Mouse (Mus musculus): ENCODE results near the gene Tox2. TPM values are rescaled to one million over a fixed set of nuclear protein-coding genes. Genes with fewer than 3 reads are reported as not detected.
A peak's percentile ranks its signal among the peaks of the same experiment; 100 is the strongest.

The Tox2 gene
- polyA plus RNA-seq, 1 experiment from 2014 or later = 6.3 TPM

DNA sequence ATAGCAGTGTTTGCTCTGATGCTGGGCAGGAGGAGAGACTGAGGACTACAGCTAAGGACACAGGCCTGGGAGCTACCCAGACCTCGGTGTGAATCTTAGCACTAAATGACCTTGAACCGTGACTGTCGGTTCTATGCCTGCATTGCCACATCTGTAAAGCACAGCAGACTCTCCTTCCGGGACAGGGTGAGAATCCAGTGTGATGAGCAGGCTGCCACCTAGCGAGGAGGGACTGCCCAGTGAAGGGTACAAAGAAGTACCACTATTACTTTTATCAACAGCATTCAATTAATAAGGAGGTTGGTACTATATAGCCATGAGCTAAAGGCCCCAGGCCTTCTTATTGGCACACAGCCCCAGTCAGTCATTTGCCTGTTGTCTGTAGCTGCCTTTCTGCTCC, 98.7 kb downstream of the Tox2 start:
- ATAC-seq (replicated peaks; ENCODE audit: low FRiP score, low TSS enrichment, low read depth) = no peak
- Histone ChIP-seq H3K9ac (ENCODE audit: low read length) (no peak overlapping the region), H3K27ac (ENCODE audit: low read depth) (no peak overlapping the region), H3K4me3 (ENCODE audit: low read depth, low read length) (no peak overlapping the region), H3K4me1 (replicated peaks; ENCODE audit: control insufficient read depth, insufficient read depth, low read length) (no peaks in the 10 kb centered on the region), H3K36me3 (ENCODE audit: control insufficient read depth, insufficient read depth, low read length) (no peaks in the 10 kb centered on the region), H3K4me2 (ENCODE audit: low read length) (no peak overlapping the region), H3K9me3 (ENCODE audit: control insufficient read depth, low read length) (no peaks in the 10 kb centered on the region), H3K27me3 (replicated peaks; ENCODE audit: control insufficient read depth, insufficient read depth, low read length) (no peaks in the 10 kb centered on the region)
- no peak for DNase-seq (ENCODE audit: low spot score)
- WGBS = 49% methylated on average over 5 of the region's 5 CpGs

DNA sequence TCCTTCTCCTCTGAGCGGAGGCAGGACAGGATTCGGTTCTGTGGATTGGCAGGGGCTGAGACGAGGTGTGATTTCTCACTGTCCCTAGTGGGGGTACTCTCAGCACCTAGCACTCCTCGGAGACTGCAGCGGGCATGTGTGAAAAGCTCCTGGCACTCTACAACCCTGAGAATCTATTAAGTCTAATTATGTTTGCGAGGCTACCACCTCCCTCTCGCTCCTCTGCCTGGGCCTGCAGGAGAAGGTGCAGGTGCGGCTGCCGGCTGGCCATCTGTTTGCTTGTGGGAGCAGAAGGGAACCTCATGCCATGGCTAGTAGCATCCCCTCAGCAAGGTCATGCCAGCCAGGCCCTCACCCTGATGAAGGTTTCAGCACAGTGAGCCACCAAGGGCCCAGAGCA, 100.1 kb downstream of the Tox2 start:
- Histone ChIP-seq H3K4me1 (replicated peaks; ENCODE audit: control insufficient read depth, insufficient read depth, low read length) (no peaks in the 10 kb centered on the region), H3K9me3 (ENCODE audit: control insufficient read depth, low read length) (no peaks in the 10 kb centered on the region), H3K27me3 (replicated peaks; ENCODE audit: control insufficient read depth, insufficient read depth, low read length) (no peaks in the 10 kb centered on the region), H3K9ac (ENCODE audit: low read length) (no peak overlapping the region), H3K36me3 (ENCODE audit: control insufficient read depth, insufficient read depth, low read length) (no peaks in the 10 kb centered on the region), H3K4me2 (ENCODE audit: low read length) (no peak overlapping the region), H3K27ac (ENCODE audit: low read depth) (no peak overlapping the region), H3K4me3 (ENCODE audit: low read depth, low read length) (no peak overlapping the region)
- no peak for ATAC-seq (replicated peaks; ENCODE audit: low FRiP score, low TSS enrichment, low read depth)
- WGBS = 37% methylated on average over 9 of the region's 9 CpGs
- no peak for DNase-seq (ENCODE audit: low spot score)

DNA sequence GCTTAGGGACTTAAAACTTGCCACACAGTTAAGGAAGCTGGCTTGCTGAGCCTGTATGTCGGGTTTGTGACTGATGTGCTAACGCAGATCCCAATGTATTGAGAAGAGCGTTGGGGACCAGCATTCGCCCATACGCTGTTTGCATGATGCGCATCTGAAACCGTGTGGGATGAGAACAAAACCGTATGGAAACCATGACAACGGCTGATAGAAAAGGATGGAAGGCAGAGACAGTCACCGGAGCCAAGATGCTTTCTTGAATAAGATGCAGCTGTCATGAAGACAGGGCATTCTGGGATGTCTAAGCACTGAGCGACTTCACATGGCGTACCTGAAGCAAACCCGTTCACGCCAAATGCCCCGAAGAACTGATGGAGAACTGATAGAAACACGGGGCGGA, 106.5 kb downstream of the Tox2 start:
- H3K36me3 ChIP-seq (ENCODE audit: control insufficient read depth, insufficient read depth, low read length) = no peaks in the 10 kb centered on the region
- DNase-seq (ENCODE audit: low spot score) = no peak
- H3K27me3 ChIP-seq (replicated peaks; ENCODE audit: control insufficient read depth, insufficient read depth, low read length) = no peaks in the 10 kb centered on the region
- no peak overlapping the region for H3K27ac ChIP-seq (ENCODE audit: low read depth)
- no peak overlapping the region for H3K4me3 ChIP-seq (ENCODE audit: low read depth, low read length)
- H3K9me3 ChIP-seq (ENCODE audit: control insufficient read depth, low read length) = no peaks in the 10 kb centered on the region
- no peak overlapping the region for H3K4me2 ChIP-seq (ENCODE audit: low read length)
- H3K4me1 ChIP-seq (replicated peaks; ENCODE audit: control insufficient read depth, insufficient read depth, low read length) = no peaks in the 10 kb centered on the region
- H3K9ac ChIP-seq (ENCODE audit: low read length) = no peak overlapping the region
- 88% methylated on average over 17 of the region's 17 CpGs for WGBS
- ATAC-seq (replicated peaks; ENCODE audit: low FRiP score, low TSS enrichment, low read depth) = no peak

DNA sequence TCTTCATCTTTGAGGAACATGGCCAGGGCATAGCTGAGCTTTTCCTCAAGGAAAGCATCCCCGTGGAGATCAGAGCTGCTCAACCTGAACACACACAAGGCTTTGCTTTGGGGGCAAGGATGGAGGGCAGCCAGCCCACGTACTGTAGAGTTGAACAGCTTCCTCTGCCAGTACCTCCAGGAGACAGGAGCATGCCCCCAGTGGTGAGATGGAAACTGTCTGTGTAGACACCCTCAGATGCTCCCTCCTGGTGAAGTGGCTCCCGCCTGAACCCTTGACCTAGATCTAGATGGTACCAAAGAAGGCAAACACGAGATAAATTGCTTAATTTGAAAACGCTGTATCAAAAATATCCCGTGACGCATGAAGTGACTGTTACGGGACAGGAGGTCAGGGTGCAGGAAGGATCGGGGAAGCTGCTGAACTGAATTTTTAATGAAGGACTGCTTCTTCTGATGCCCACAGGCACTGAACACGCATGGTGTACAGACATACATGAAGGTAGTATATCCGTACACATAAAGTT, 107.3 kb downstream of the Tox2 start:
- WGBS = 74% methylated on average over 11 of the region's 11 CpGs
- no peaks in the 10 kb centered on the region for H3K4me1 ChIP-seq (replicated peaks; ENCODE audit: control insufficient read depth, insufficient read depth, low read length)
- DNase-seq (ENCODE audit: low spot score) (no peak), ATAC-seq (replicated peaks; ENCODE audit: low FRiP score, low TSS enrichment, low read depth) (no peak)
- H3K9ac ChIP-seq (ENCODE audit: low read length) = no peak overlapping the region
- H3K27ac ChIP-seq (ENCODE audit: low read depth) = no peak overlapping the region
- no peaks in the 10 kb centered on the region for H3K36me3 ChIP-seq (ENCODE audit: control insufficient read depth, insufficient read depth, low read length)
- H3K27me3 ChIP-seq (replicated peaks; ENCODE audit: control insufficient read depth, insufficient read depth, low read length) = no peaks in the 10 kb centered on the region
- no peak overlapping the region for H3K4me2 ChIP-seq (ENCODE audit: low read length)
- no peak overlapping the region for H3K4me3 ChIP-seq (ENCODE audit: low read depth, low read length)
- H3K9me3 ChIP-seq (ENCODE audit: control insufficient read depth, low read length) = no peaks in the 10 kb centered on the region

DNA sequence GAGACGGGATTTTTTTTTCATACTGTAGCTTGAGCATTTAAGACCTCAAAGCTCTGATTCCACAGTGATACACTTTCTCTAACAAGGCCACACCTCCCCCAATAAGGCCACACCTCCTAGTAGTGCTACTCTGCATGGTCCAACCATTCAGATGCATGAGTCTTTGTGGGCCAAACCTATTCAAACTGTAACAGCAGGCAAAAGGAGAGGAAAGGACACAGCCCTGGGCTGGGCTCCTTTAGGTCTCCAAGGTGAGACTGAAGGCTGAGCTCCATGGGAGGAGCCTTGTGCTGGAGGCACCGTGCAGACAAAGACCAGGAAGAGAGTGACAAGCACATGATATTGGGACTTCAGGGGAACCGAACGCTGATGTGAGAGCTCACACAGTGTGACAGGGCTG, 114.4 kb downstream of the Tox2 start:
- no peak overlapping the region for H3K4me3 ChIP-seq (ENCODE audit: low read depth, low read length)
- H3K9ac ChIP-seq (ENCODE audit: low read length) = no peak overlapping the region
- H3K4me2 ChIP-seq (ENCODE audit: low read length) = no peak overlapping the region
- H3K36me3 ChIP-seq (ENCODE audit: control insufficient read depth, insufficient read depth, low read length) = no peaks in the 10 kb centered on the region
- H3K27me3 ChIP-seq (replicated peaks; ENCODE audit: control insufficient read depth, insufficient read depth, low read length) = no peaks in the 10 kb centered on the region
- 76% methylated on average over 4 of the region's 4 CpGs for WGBS
- no peak; the same call in 1 of the 2 replicates for ATAC-seq (replicated peaks; ENCODE audit: low FRiP score, low TSS enrichment, low read depth)
- no peaks in the 10 kb centered on the region for H3K4me1 ChIP-seq (replicated peaks; ENCODE audit: control insufficient read depth, insufficient read depth, low read length)
- DNase-seq (ENCODE audit: low spot score) = no peak
- H3K9me3 ChIP-seq (ENCODE audit: control insufficient read depth, low read length) = no peaks in the 10 kb centered on the region
- H3K27ac ChIP-seq (ENCODE audit: low read depth) = no peak overlapping the region

DNA sequence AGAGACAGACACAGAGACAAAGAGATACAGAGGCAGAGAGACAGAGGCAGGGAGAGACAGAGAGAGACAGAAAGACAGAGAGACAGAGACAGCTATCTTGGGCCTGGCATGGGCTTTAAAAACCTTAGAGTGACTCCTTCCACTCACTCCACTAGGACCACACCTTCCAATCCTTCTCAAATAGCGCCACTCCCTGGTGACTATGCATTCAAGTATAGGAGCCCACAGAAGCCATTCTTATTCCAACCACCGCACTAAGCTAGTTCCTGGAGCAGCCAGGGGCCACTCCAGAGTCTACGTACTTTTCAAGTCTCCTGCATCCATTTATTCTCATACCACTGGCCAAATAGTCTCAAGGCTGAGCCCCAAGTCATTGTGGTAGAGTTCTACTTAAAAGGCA, 115.9 kb downstream of the Tox2 start:
- H3K27me3 ChIP-seq (replicated peaks; ENCODE audit: control insufficient read depth, insufficient read depth, low read length) = no peaks in the 10 kb centered on the region
- H3K4me2 ChIP-seq (ENCODE audit: low read length) = no peak overlapping the region
- no peak overlapping the region for H3K27ac ChIP-seq (ENCODE audit: low read depth)
- no peak overlapping the region for H3K9ac ChIP-seq (ENCODE audit: low read length)
- no peaks in the 10 kb centered on the region for H3K9me3 ChIP-seq (ENCODE audit: control insufficient read depth, low read length)
- H3K36me3 ChIP-seq (ENCODE audit: control insufficient read depth, insufficient read depth, low read length) = no peaks in the 10 kb centered on the region
- ATAC-seq (replicated peaks; ENCODE audit: low FRiP score, low TSS enrichment, low read depth) (no peak), DNase-seq (ENCODE audit: low spot score) (no peak)
- no peaks in the 10 kb centered on the region for H3K4me1 ChIP-seq (replicated peaks; ENCODE audit: control insufficient read depth, insufficient read depth, low read length)
- no peak overlapping the region for H3K4me3 ChIP-seq (ENCODE audit: low read depth, low read length)
- WGBS = 83% methylated on average over 3 of the region's 3 CpGs

DNA sequence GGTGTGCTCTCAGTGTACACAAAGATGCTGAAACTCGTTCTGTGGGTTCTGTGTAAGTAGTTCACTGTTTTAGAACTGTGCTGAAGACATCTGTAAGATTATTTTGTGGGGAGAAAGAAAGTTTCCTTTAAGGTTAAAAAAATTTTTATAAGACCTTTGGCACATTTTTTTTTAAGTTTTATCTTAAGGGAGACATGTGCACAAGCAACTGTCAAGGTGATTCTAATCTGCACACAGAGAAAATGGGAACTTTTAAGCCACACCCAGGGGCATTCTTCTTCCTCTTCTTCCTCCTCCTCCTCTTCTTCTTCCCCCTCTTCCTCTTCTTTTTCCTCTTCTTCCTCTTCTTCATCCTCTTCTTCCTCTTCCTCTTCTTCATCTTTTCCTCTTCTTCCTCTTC, 120.2 kb downstream of the Tox2 start:
- DNase-seq (ENCODE audit: low spot score) (no peak), ATAC-seq (replicated peaks; ENCODE audit: low FRiP score, low TSS enrichment, low read depth) (no peak)
- WGBS = 38% methylated on average over 1 of the region's 1 CpGs
- Histone ChIP-seq H3K4me2 (ENCODE audit: low read length) (no peak overlapping the region), H3K4me1 (replicated peaks; ENCODE audit: control insufficient read depth, insufficient read depth, low read length) (no peaks in the 10 kb centered on the region), H3K9ac (ENCODE audit: low read length) (no peak overlapping the region), H3K4me3 (ENCODE audit: low read depth, low read length) (no peak overlapping the region), H3K36me3 (ENCODE audit: control insufficient read depth, insufficient read depth, low read length) (no peaks in the 10 kb centered on the region), H3K27me3 (replicated peaks; ENCODE audit: control insufficient read depth, insufficient read depth, low read length) (no peaks in the 10 kb centered on the region), H3K9me3 (ENCODE audit: control insufficient read depth, low read length) (no peaks in the 10 kb centered on the region), H3K27ac (ENCODE audit: low read depth) (no peak overlapping the region)

DNA sequence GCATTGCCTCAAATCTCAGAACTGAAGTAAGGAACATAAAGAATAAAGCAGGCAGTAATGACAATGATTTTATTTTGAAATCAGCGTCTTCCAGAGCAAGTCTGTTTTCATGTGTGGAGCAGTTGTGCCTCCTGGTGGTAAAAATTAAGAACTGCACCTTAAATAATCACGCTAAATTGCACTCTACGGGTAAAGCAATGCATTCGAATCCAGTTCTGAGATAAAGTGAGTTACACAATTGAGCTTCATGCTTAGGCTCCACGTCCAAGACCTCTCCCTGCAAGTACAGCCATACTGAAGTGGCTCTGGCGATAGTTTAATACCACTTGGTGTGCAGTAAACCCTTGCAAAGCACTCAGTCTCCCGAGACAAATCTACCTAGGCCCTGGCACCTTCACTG, 127.8 kb downstream of the Tox2 start:
- WGBS = 26% methylated on average over 7 of the region's 7 CpGs
- H3K9me3 ChIP-seq (ENCODE audit: control insufficient read depth, low read length) = no peaks in the 10 kb centered on the region
- H3K36me3 ChIP-seq (ENCODE audit: control insufficient read depth, insufficient read depth, low read length) = no peaks in the 10 kb centered on the region
- H3K4me3 ChIP-seq (ENCODE audit: low read depth, low read length) = no peak overlapping the region
- H3K9ac ChIP-seq (ENCODE audit: low read length) = no peak overlapping the region
- no peaks in the 10 kb centered on the region for H3K4me1 ChIP-seq (replicated peaks; ENCODE audit: control insufficient read depth, insufficient read depth, low read length)
- H3K4me2 ChIP-seq (ENCODE audit: low read length) = no peak overlapping the region
- DNase-seq (ENCODE audit: low spot score) = peak; percentile 66
- 0 out of 2 replicates have a peak, but pooled peaks cover 3% of the 10 kb centered on the region for H3K27me3 ChIP-seq (replicated peaks; ENCODE audit: control insufficient read depth, insufficient read depth, low read length)
- no peak overlapping the region for H3K27ac ChIP-seq (ENCODE audit: low read depth)
- ATAC-seq (replicated peaks; ENCODE audit: low FRiP score, low TSS enrichment, low read depth) = no peak

DNA sequence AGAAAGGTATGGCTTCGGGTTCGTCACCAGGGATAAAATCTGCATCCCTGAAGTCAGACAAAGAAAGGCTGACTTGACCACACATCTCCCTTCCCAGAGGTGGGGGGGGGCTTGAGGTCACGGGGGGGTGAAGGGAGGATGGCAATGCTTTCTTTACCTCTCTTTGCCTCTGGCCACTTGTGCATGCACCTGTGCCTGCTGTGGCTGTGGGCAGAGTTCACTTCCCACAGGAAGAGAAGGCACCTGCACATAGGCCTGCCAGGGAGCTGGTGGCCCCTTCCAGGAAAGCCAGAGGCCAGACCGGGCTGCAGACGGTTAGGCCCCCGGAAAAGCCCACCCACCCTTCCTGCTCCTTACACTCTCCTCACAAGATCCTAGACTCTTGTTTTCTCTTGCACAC, 128.5 kb downstream of the Tox2 start:
- H3K9ac ChIP-seq (ENCODE audit: low read length) = no peak overlapping the region
- H3K4me2 ChIP-seq (ENCODE audit: low read length) = no peak overlapping the region
- 88% methylated on average over 6 of the region's 6 CpGs for WGBS
- no peaks in the 10 kb centered on the region for H3K9me3 ChIP-seq (ENCODE audit: control insufficient read depth, low read length)
- DNase-seq (ENCODE audit: low spot score) (no peak), ATAC-seq (replicated peaks; ENCODE audit: low FRiP score, low TSS enrichment, low read depth) (no peak)
- no peak overlapping the region for H3K27ac ChIP-seq (ENCODE audit: low read depth)
- no peaks in the 10 kb centered on the region for H3K4me1 ChIP-seq (replicated peaks; ENCODE audit: control insufficient read depth, insufficient read depth, low read length)
- H3K4me3 ChIP-seq (ENCODE audit: low read depth, low read length) = no peak overlapping the region
- 0 out of 2 replicates have a peak, but pooled peaks cover 3% of the 10 kb centered on the region for H3K27me3 ChIP-seq (replicated peaks; ENCODE audit: control insufficient read depth, insufficient read depth, low read length)
- H3K36me3 ChIP-seq (ENCODE audit: control insufficient read depth, insufficient read depth, low read length) = no peaks in the 10 kb centered on the region

All from intestine, embryonic 14.5 days (tissue).